Mouse (Mus musculus) stomach, embryonic 16.5 days (tissue): ENCODE data around the gene Slfn1. TPM values are rescaled to one million over a fixed set of nuclear protein-coding genes. Genes with fewer than 3 reads are reported as not detected.

Experiments used
- ATAC-seq: fragments of 200-750 bp; cut with Nextera tagmentation; 2 replicates; pipeline ENCODE4 v1.8.0; 2017; ENCODE audit warnings: moderate number of reproducible peaks, moderate TSS enrichment; ENCODE audit not compliant: insufficient read depth, low FRiP score
- H3K27ac ChIP-seq: fragments of 300-500 bp; sonication (generic); 2 replicates; pipeline ENCODE4 v1.5.1; 2014; ENCODE audit warnings: low read length
- H3K27me3 ChIP-seq: fragments of 300-500 bp; sonication (generic); 2 replicates; pipeline ENCODE4 v1.6.1; 2014; ENCODE audit warnings: low read length, control low read depth, mixed read lengths; ENCODE audit not compliant: control insufficient read depth, insufficient read depth
- H3K36me3 ChIP-seq: fragments of 300-500 bp; sonication (generic); 2 replicates; pipeline ENCODE4 v1.6.1; 2014; ENCODE audit warnings: low read length; ENCODE audit not compliant: control insufficient read depth, insufficient read depth
- H3K4me1 ChIP-seq: fragments of 300-500 bp; sonication (generic); 2 replicates; pipeline ENCODE4 v1.6.1; 2014; ENCODE audit warnings: low read length, control low read depth, mixed read lengths; ENCODE audit not compliant: control insufficient read depth, insufficient read depth
- H3K4me2 ChIP-seq: fragments of 300-500 bp; sonication (generic); 2 replicates; pipeline ENCODE4 v1.6.1; 2014; ENCODE audit warnings: low read depth, low read length, mixed read lengths
- H3K4me3 ChIP-seq: fragments of 300-500 bp; sonication (generic); replicated peaks from 2 replicates; pipeline ENCODE4 v1.5.1; 2014; ENCODE audit warnings: mild to moderate bottlenecking, low read length
- H3K9ac ChIP-seq: fragments of 300-500 bp; sonication (generic); 2 replicates; pipeline ENCODE4 v1.6.1; 2014; ENCODE audit warnings: low read length
- H3K9me3 ChIP-seq: fragments of 300-500 bp; sonication (generic); replicated peaks from 2 replicates; pipeline ENCODE4 v1.6.1; 2016; ENCODE audit warnings: low read length, control low read depth; ENCODE audit not compliant: control insufficient read depth
- WGBS: fragments of 180-500 bp; shearing (Covaris S2); extraction: QIAGEN DNeasy Blood & Tissue Kit; methylation state at CpG from one replicate; pipeline ENCODE4 v1.1.7; 2014; 5-methylcytosine and 5-hydroxymethylcytosine counted together
- polyA plus RNA-seq: library from polyadenylated mRNA; unstranded; fragments of >200 nt; fragmentation: Nextera tagmentation; extraction: Ambion mirVana; gene quantifications from 2 replicates; pipeline ENCODE4 v1.2.1, GENCODE M21; 2015

Slfn1 gene
- polyA plus RNA-seq: 1.4 and 1.5 TPM in 2 replicates

- Histone ChIP-seq H3K27me3 (no peaks in the 10 kb centered on the region), H3K36me3 (no peaks in the 10 kb centered on the region), H3K4me3 (no peak within 1 kb of the TSS), H3K9ac (no peak within 1 kb of the TSS), H3K27ac (no peak within 1 kb of the TSS), H3K4me2 (no peak within 1 kb of the TSS), H3K9me3 (no peaks in the 10 kb centered on the region), H3K4me1 (no peaks in the 10 kb centered on the region)
- ATAC-seq: no peak
- WGBS: 82% methylated on average over 13 of the region's 13 CpGs
Measured at GRCm38 (mm10) chr11:83116597-83117227, at the start of gene Slfn1. Gene Slfn1, plus strand, starts transcription at chr11:83116849.

- ATAC-seq: no peak
- 74% methylated on average over 4 of the region's 4 CpGs for WGBS
- H3K4me1 ChIP-seq: 0 out of 2 replicates have a peak, but pooled peaks cover 3% of the 10 kb centered on the region
- no peak overlapping the region for H3K4me3 ChIP-seq
- no peaks in the 10 kb centered on the region for H3K27me3 ChIP-seq
- H3K27ac ChIP-seq: no peak overlapping the region
- H3K4me2 ChIP-seq: no peak overlapping the region
- no peaks in the 10 kb centered on the region for H3K9me3 ChIP-seq
- no peak overlapping the region for H3K9ac ChIP-seq
- H3K36me3 ChIP-seq: no peaks in the 10 kb centered on the region
Measured at GRCm38 (mm10) chr11:83067982-83068694, 48.5 kb upstream of the Slfn1 start.

- no peaks in the 10 kb centered on the region for H3K9me3 ChIP-seq
- H3K4me3 ChIP-seq: no peak overlapping the region
- H3K9ac ChIP-seq: no peak overlapping the region
- WGBS: 82% methylated on average over 15 of the region's 15 CpGs
- H3K4me1 ChIP-seq: no peaks in the 10 kb centered on the region
- H3K4me2 ChIP-seq: no peak overlapping the region
- no peaks in the 10 kb centered on the region for H3K27me3 ChIP-seq
- ATAC-seq: no peak
- no peak overlapping the region for H3K27ac ChIP-seq
- H3K36me3 ChIP-seq: no peaks in the 10 kb centered on the region
Measured at GRCm38 (mm10) chr11:83070321-83070970, 46.2 kb upstream of the Slfn1 start.

- H3K9me3 ChIP-seq: no peaks in the 10 kb centered on the region
- H3K4me3 ChIP-seq: no peak overlapping the region
- H3K9ac ChIP-seq: no peak overlapping the region
- no peak overlapping the region for H3K4me2 ChIP-seq
- H3K27me3 ChIP-seq: no peaks in the 10 kb centered on the region
- peaks cover 3% of the 10 kb centered on the region; the same call in 1 of the 2 replicates for H3K4me1 ChIP-seq
- no peaks in the 10 kb centered on the region for H3K36me3 ChIP-seq
- H3K27ac ChIP-seq: peak overlapping the region; percentile 76
- 37% methylated on average over 3 of the region's 3 CpGs for WGBS
- peak; percentile 94 for ATAC-seq
Measured at GRCm38 (mm10) chr11:83077714-83078422, 38.8 kb upstream of the Slfn1 start.

- H3K27me3 ChIP-seq: no peaks in the 10 kb centered on the region
- peak; percentile 40; the same call in 1 of the 2 replicates for ATAC-seq
- 69% methylated on average over 5 of the region's 5 CpGs for WGBS
- H3K9ac ChIP-seq: no peak overlapping the region
- H3K4me3 ChIP-seq: no peak overlapping the region
- H3K4me2 ChIP-seq: no peak overlapping the region
- peak overlapping the region; percentile 76 for H3K27ac ChIP-seq
- H3K4me1 ChIP-seq: peaks cover 3% of the 10 kb centered on the region; the same call in 1 of the 2 replicates
- H3K36me3 ChIP-seq: no peaks in the 10 kb centered on the region
- H3K9me3 ChIP-seq: no peaks in the 10 kb centered on the region
Measured at GRCm38 (mm10) chr11:83078423-83079140, 38.1 kb upstream of the Slfn1 start.

GRCm38 (mm10) chr11:83079487-83080199 is 37.0 kb upstream of the Slfn1 start:
- H3K4me2 ChIP-seq: no peak overlapping the region
- no peaks in the 10 kb centered on the region for H3K36me3 ChIP-seq
- no peak overlapping the region for H3K9ac ChIP-seq
- H3K27me3 ChIP-seq: no peaks in the 10 kb centered on the region
- ATAC-seq: no peak
- no peak overlapping the region for H3K4me3 ChIP-seq
- 52% methylated on average over 9 of the region's 9 CpGs for WGBS
- peaks cover 3% of the 10 kb centered on the region; the same call in 1 of the 2 replicates for H3K4me1 ChIP-seq
- H3K9me3 ChIP-seq: no peaks in the 10 kb centered on the region
- no peak overlapping the region for H3K27ac ChIP-seq

GRCm38 (mm10) chr11:83082741-83083473 is 33.7 kb upstream of the Slfn1 start:
- Histone ChIP-seq H3K27me3 (no peaks in the 10 kb centered on the region), H3K9me3 (no peaks in the 10 kb centered on the region), H3K36me3 (no peaks in the 10 kb centered on the region), H3K4me3 (no peak overlapping the region), H3K27ac (no peak overlapping the region), H3K9ac (no peak overlapping the region), H3K4me2 (no peak overlapping the region), H3K4me1 (no peaks in the 10 kb centered on the region)
- WGBS: 57% methylated on average over 7 of the region's 7 CpGs
- ATAC-seq: no peak

- Histone ChIP-seq H3K36me3 (no peaks in the 10 kb centered on the region), H3K4me2 (no peak overlapping the region), H3K9me3 (no peaks in the 10 kb centered on the region), H3K4me1 (no peaks in the 10 kb centered on the region), H3K27me3 (no peaks in the 10 kb centered on the region), H3K4me3 (no peak overlapping the region), H3K27ac (no peak overlapping the region), H3K9ac (no peak overlapping the region)
- no peak for ATAC-seq
- WGBS: 81% methylated on average over 2 of the region's 2 CpGs
Measured at GRCm38 (mm10) chr11:83084161-83084560, 32.5 kb upstream of the Slfn1 start.
